Mouse (Mus musculus): ENCODE measurements around the gene Nox3.

The Nox3 gene

GRCm38 (mm10) chr17:3696161-3696560, at the start of gene Nox3:
TSS of gene Nox3 (minus strand) at chr17:3696261.
- no peaks in the 10 kb centered on the region for H3K36me3 ChIP-seq (ENCODE audit: insufficient read depth, low read length)
- H3K27me3 ChIP-seq (ENCODE audit: insufficient read depth, low read length) = no peaks in the 10 kb centered on the region
- TF ChIP-seq CTCF (conservative IDR thresholded peaks at IDR 0.05; ENCODE audit: low read length) (no peak), POU5F1 (IDR thresholded peaks at IDR 0.05; ENCODE audit: borderline replicate concordance, low read length) (no peak), NANOG (IDR thresholded peaks at IDR 0.05; ENCODE audit: borderline replicate concordance, low read length) (no peak)
- no peak within 1 kb of the TSS for H3K4me3 ChIP-seq (replicated peaks; ENCODE audit: low read length)
- H3K4me1 ChIP-seq (replicated peaks; ENCODE audit: low read depth, low read length) = no peaks in the 10 kb centered on the region
- no peaks in the 10 kb centered on the region for H3K9me3 ChIP-seq (ENCODE audit: low read length)

GRCm38 (mm10) chr17:3744402-3744801, 48.3 kb upstream of the Nox3 start:
- TF ChIP-seq CTCF (conservative IDR thresholded peaks at IDR 0.05; ENCODE audit: low read length) (no peak), POU5F1 (IDR thresholded peaks at IDR 0.05; ENCODE audit: borderline replicate concordance, low read length) (no peak), NANOG (IDR thresholded peaks at IDR 0.05; ENCODE audit: borderline replicate concordance, low read length) (no peak)
- Histone ChIP-seq H3K9me3 (ENCODE audit: low read length) (no peaks in the 10 kb centered on the region), H3K36me3 (ENCODE audit: insufficient read depth, low read length) (no peaks in the 10 kb centered on the region), H3K4me3 (replicated peaks; ENCODE audit: low read length) (no peak overlapping the region), H3K27me3 (ENCODE audit: insufficient read depth, low read length) (no peaks in the 10 kb centered on the region), H3K4me1 (replicated peaks; ENCODE audit: low read depth, low read length) (0 out of 2 replicates have a peak, but pooled peaks cover 6% of the 10 kb centered on the region)

- Histone ChIP-seq H3K4me3 (replicated peaks; ENCODE audit: low read length) (no peak overlapping the region), H3K4me1 (replicated peaks; ENCODE audit: low read depth, low read length) (0 out of 2 replicates have a peak, but pooled peaks cover 6% of the 10 kb centered on the region), H3K27me3 (ENCODE audit: insufficient read depth, low read length) (no peaks in the 10 kb centered on the region), H3K36me3 (ENCODE audit: insufficient read depth, low read length) (no peaks in the 10 kb centered on the region), H3K9me3 (ENCODE audit: low read length) (no peaks in the 10 kb centered on the region)
- TF ChIP-seq CTCF (conservative IDR thresholded peaks at IDR 0.05; ENCODE audit: low read length) (no peak), NANOG (IDR thresholded peaks at IDR 0.05; ENCODE audit: borderline replicate concordance, low read length) (no peak), POU5F1 (IDR thresholded peaks at IDR 0.05; ENCODE audit: borderline replicate concordance, low read length) (no peak)
Observed at GRCm38 (mm10) chr17:3736936-3737335, 40.9 kb upstream of the Nox3 start.

GRCm38 (mm10) chr17:3734286-3734685, 38.2 kb upstream of the Nox3 start:
- Histone ChIP-seq H3K27me3 (ENCODE audit: insufficient read depth, low read length) (no peaks in the 10 kb centered on the region), H3K4me1 (replicated peaks; ENCODE audit: low read depth, low read length) (no peaks in the 10 kb centered on the region), H3K4me3 (replicated peaks; ENCODE audit: low read length) (no peak overlapping the region), H3K36me3 (ENCODE audit: insufficient read depth, low read length) (no peaks in the 10 kb centered on the region), H3K9me3 (ENCODE audit: low read length) (no peaks in the 10 kb centered on the region)
- no peak for TF ChIP-seq POU5F1 (IDR thresholded peaks at IDR 0.05; ENCODE audit: borderline replicate concordance, low read length)
- TF ChIP-seq NANOG (IDR thresholded peaks at IDR 0.05; ENCODE audit: borderline replicate concordance, low read length) = no peak
- no peak for TF ChIP-seq CTCF (conservative IDR thresholded peaks at IDR 0.05; ENCODE audit: low read length)

- no peaks in the 10 kb centered on the region for H3K36me3 ChIP-seq (ENCODE audit: insufficient read depth, low read length)
- no peak for TF ChIP-seq NANOG (IDR thresholded peaks at IDR 0.05; ENCODE audit: borderline replicate concordance, low read length)
- no peak for TF ChIP-seq CTCF (conservative IDR thresholded peaks at IDR 0.05; ENCODE audit: low read length)
- no peaks in the 10 kb centered on the region for H3K9me3 ChIP-seq (ENCODE audit: low read length)
- H3K4me3 ChIP-seq (replicated peaks; ENCODE audit: low read length) = no peak overlapping the region
- no peaks in the 10 kb centered on the region for H3K27me3 ChIP-seq (ENCODE audit: insufficient read depth, low read length)
- H3K4me1 ChIP-seq (replicated peaks; ENCODE audit: low read depth, low read length) = no peaks in the 10 kb centered on the region
Observed at GRCm38 (mm10) chr17:3705350-3705930, 9.4 kb upstream of the Nox3 start.

GRCm38 (mm10) chr17:3702320-3702719, 6.3 kb upstream of the Nox3 start:
- Histone ChIP-seq H3K4me1 (replicated peaks; ENCODE audit: low read depth, low read length) (no peaks in the 10 kb centered on the region), H3K27me3 (ENCODE audit: insufficient read depth, low read length) (no peaks in the 10 kb centered on the region), H3K9me3 (ENCODE audit: low read length) (no peaks in the 10 kb centered on the region), H3K4me3 (replicated peaks; ENCODE audit: low read length) (no peak overlapping the region), H3K36me3 (ENCODE audit: insufficient read depth, low read length) (no peaks in the 10 kb centered on the region)
- TF ChIP-seq CTCF (conservative IDR thresholded peaks at IDR 0.05; ENCODE audit: low read length) (no peak), POU5F1 (IDR thresholded peaks at IDR 0.05; ENCODE audit: borderline replicate concordance, low read length) (no peak), NANOG (IDR thresholded peaks at IDR 0.05; ENCODE audit: borderline replicate concordance, low read length) (no peak)

GRCm38 (mm10) chr17:3692817-3693216, 3.2 kb downstream of the Nox3 start:
- Histone ChIP-seq H3K36me3 (ENCODE audit: insufficient read depth, low read length) (no peaks in the 10 kb centered on the region), H3K4me3 (replicated peaks; ENCODE audit: low read length) (no peak overlapping the region), H3K9me3 (ENCODE audit: low read length) (no peaks in the 10 kb centered on the region), H3K27me3 (ENCODE audit: insufficient read depth, low read length) (no peaks in the 10 kb centered on the region), H3K4me1 (replicated peaks; ENCODE audit: low read depth, low read length) (no peaks in the 10 kb centered on the region)
- TF ChIP-seq POU5F1 (IDR thresholded peaks at IDR 0.05; ENCODE audit: borderline replicate concordance, low read length) (no peak), CTCF (conservative IDR thresholded peaks at IDR 0.05; ENCODE audit: low read length) (no peak), NANOG (IDR thresholded peaks at IDR 0.05; ENCODE audit: borderline replicate concordance, low read length) (no peak)

- no peaks in the 10 kb centered on the region for H3K27me3 ChIP-seq (ENCODE audit: insufficient read depth, low read length)
- H3K4me3 ChIP-seq (replicated peaks; ENCODE audit: low read length) = no peak overlapping the region
- H3K9me3 ChIP-seq (ENCODE audit: low read length) = no peaks in the 10 kb centered on the region
- H3K4me1 ChIP-seq (replicated peaks; ENCODE audit: low read depth, low read length) = no peaks in the 10 kb centered on the region
- TF ChIP-seq NANOG (IDR thresholded peaks at IDR 0.05; ENCODE audit: borderline replicate concordance, low read length) (no peak), CTCF (conservative IDR thresholded peaks at IDR 0.05; ENCODE audit: low read length) (no peak), POU5F1 (IDR thresholded peaks at IDR 0.05; ENCODE audit: borderline replicate concordance, low read length) (no peak)
- no peaks in the 10 kb centered on the region for H3K36me3 ChIP-seq (ENCODE audit: insufficient read depth, low read length)
Observed at GRCm38 (mm10) chr17:3690499-3691258, 5.4 kb downstream of the Nox3 start.

Data from E14TG2a.4 (cell line).